Mouse (Mus musculus) hindbrain, embryonic 13.5 days (tissue): ENCODE results near the gene Hsf2bp. TPM values are rescaled to one million over a fixed set of nuclear protein-coding genes. Genes with fewer than 3 reads are reported as not detected.

ENCODE experiments used
- ATAC-seq: fragments of 200-750 bp; cut with Nextera tagmentation; 2 replicates; pipeline ENCODE4 v1.8.0; 2017; ENCODE audit warnings: moderate TSS enrichment; ENCODE audit not compliant: low FRiP score
- H3K27ac ChIP-seq: fragments of 300-500 bp; sonication (generic); 2 replicates; pipeline ENCODE4 v1.5.1; 2015; ENCODE audit warnings: inconsistent platforms, mild to moderate bottlenecking, moderate library complexity
- H3K27me3 ChIP-seq: fragments of 300-500 bp; sonication (generic); 2 replicates; pipeline ENCODE4 v1.6.1; 2015; ENCODE audit warnings: mild to moderate bottlenecking, inconsistent platforms
- H3K36me3 ChIP-seq: fragments of 300-500 bp; sonication (generic); 2 replicates; pipeline ENCODE4 v1.6.1; 2015; ENCODE audit warnings: mild to moderate bottlenecking, inconsistent platforms
- H3K4me1 ChIP-seq: fragments of 300-500 bp; sonication (generic); replicated peaks from 2 replicates; pipeline ENCODE4 v1.6.1; 2015; ENCODE audit warnings: inconsistent platforms
- H3K4me2 ChIP-seq: fragments of 300-500 bp; sonication (generic); 2 replicates; pipeline ENCODE4 v1.6.1; 2015; ENCODE audit warnings: inconsistent platforms, mild to moderate bottlenecking, moderate library complexity
- H3K4me3 ChIP-seq: fragments of 300-500 bp; sonication (generic); 2 replicates; pipeline ENCODE4 v1.5.1; 2015; ENCODE audit warnings: mild to moderate bottlenecking, inconsistent platforms
- H3K9ac ChIP-seq: fragments of 300-500 bp; sonication (generic); 2 replicates; pipeline ENCODE4 v1.6.1; 2015; ENCODE audit warnings: mild to moderate bottlenecking, inconsistent platforms
- H3K9me3 ChIP-seq: fragments of 300-500 bp; sonication (generic); 2 replicates; pipeline ENCODE4 v1.6.1; 2016; ENCODE audit warnings: inconsistent platforms
- WGBS: fragments of 180-500 bp; shearing (Covaris S2); methylation state at CpG from one replicate; pipeline ENCODE4 v1.1.7; 2015; 5-methylcytosine and 5-hydroxymethylcytosine counted together
- polyA plus RNA-seq: library from polyadenylated mRNA; unstranded; fragments of >200 nt; fragmentation: Nextera tagmentation; extraction: Ambion mirVana; gene quantifications from 2 replicates; pipeline ENCODE4 v1.2.1, GENCODE M21; 2015

Hsf2bp gene
- polyA plus RNA-seq, 1 experiment from 2014 or later, result 0.70 TPM

GRCm38 (mm10) chr17:32053677-32054076, 17.5 kb upstream of the Hsf2bp start:
- Histone ChIP-seq H3K36me3 (peaks cover 97% of the 10 kb centered on the region), H3K9ac (no peak overlapping the region), H3K4me1 (no peaks in the 10 kb centered on the region), H3K4me2 (no peak overlapping the region), H3K27me3 (no peaks in the 10 kb centered on the region), H3K9me3 (no peaks in the 10 kb centered on the region), H3K4me3 (no peak overlapping the region), H3K27ac (no peak overlapping the region)
- ATAC-seq, result no peak
- 91% methylated on average over 5 of the region's 5 CpGs for WGBS

- 74% methylated on average over 5 of the region's 5 CpGs for WGBS
- ATAC-seq, result no peak
Observed at GRCm38 (mm10) chr17:32052237-32053080, 16.3 kb upstream of the Hsf2bp start.

GRCm38 (mm10) chr17:32050609-32051008, 14.5 kb upstream of the Hsf2bp start:
- Histone ChIP-seq H3K4me3 (no peak overlapping the region), H3K27me3 (no peaks in the 10 kb centered on the region), H3K9ac (no peak overlapping the region), H3K4me2 (no peak overlapping the region), H3K4me1 (no peaks in the 10 kb centered on the region), H3K36me3 (peaks cover 95% of the 10 kb centered on the region), H3K9me3 (no peaks in the 10 kb centered on the region), H3K27ac (no peak overlapping the region)
- ATAC-seq, result no peak
- 89% methylated on average over 6 of the region's 6 CpGs for WGBS

More at GRCm38 (mm10) chr17:32052237-32053080, 16.3 kb upstream of the Hsf2bp start:
- H3K27ac ChIP-seq, result no peak overlapping the region
- no peak overlapping the region for H3K4me2 ChIP-seq
- no peaks in the 10 kb centered on the region for H3K9me3 ChIP-seq
- H3K27me3 ChIP-seq, result no peaks in the 10 kb centered on the region
- no peak overlapping the region for H3K9ac ChIP-seq
- no peaks in the 10 kb centered on the region for H3K4me1 ChIP-seq
- H3K36me3 ChIP-seq, result peaks cover 97% of the 10 kb centered on the region
- H3K4me3 ChIP-seq, result no peak overlapping the region

- no peak for ATAC-seq
- Histone ChIP-seq H3K4me3 (no peak overlapping the region), H3K27ac (no peak overlapping the region), H3K4me1 (no peaks in the 10 kb centered on the region), H3K9me3 (no peaks in the 10 kb centered on the region), H3K9ac (no peak overlapping the region), H3K36me3 (peaks cover 88% of the 10 kb centered on the region), H3K4me2 (no peak overlapping the region), H3K27me3 (no peaks in the 10 kb centered on the region)
- WGBS, result 87% methylated on average over 4 of the region's 4 CpGs
Observed at GRCm38 (mm10) chr17:32049914-32050313, 13.8 kb upstream of the Hsf2bp start.

GRCm38 (mm10) chr17:32048351-32048750, 12.2 kb upstream of the Hsf2bp start:
- no peaks in the 10 kb centered on the region for H3K9me3 ChIP-seq
- no peak overlapping the region for H3K27ac ChIP-seq
- H3K27me3 ChIP-seq, result no peaks in the 10 kb centered on the region
- no peaks in the 10 kb centered on the region for H3K4me1 ChIP-seq
- WGBS, result 96% methylated on average over 5 of the region's 5 CpGs
- no peak overlapping the region for H3K9ac ChIP-seq
- H3K4me2 ChIP-seq, result no peak overlapping the region
- no peak for ATAC-seq
- H3K4me3 ChIP-seq, result no peak overlapping the region
- H3K36me3 ChIP-seq, result peaks cover 73% of the 10 kb centered on the region

- H3K4me2 ChIP-seq, result no peak overlapping the region
- no peak overlapping the region for H3K9ac ChIP-seq
- no peaks in the 10 kb centered on the region for H3K4me1 ChIP-seq
- no peak for ATAC-seq
- no peaks in the 10 kb centered on the region for H3K27me3 ChIP-seq
- no peaks in the 10 kb centered on the region for H3K9me3 ChIP-seq
- 94% methylated on average over 5 of the region's 5 CpGs for WGBS
- H3K36me3 ChIP-seq, result peaks cover 55% of the 10 kb centered on the region
- no peak overlapping the region for H3K4me3 ChIP-seq
- no peak overlapping the region for H3K27ac ChIP-seq
Observed at GRCm38 (mm10) chr17:32046541-32046940, 10.4 kb upstream of the Hsf2bp start.

GRCm38 (mm10) chr17:32040263-32040662, 4.1 kb upstream of the Hsf2bp start:
- Histone ChIP-seq H3K9me3 (no peaks in the 10 kb centered on the region), H3K4me1 (peaks cover 26% of the 10 kb centered on the region), H3K27ac (no peak overlapping the region), H3K4me2 (no peak overlapping the region), H3K4me3 (no peak overlapping the region), H3K27me3 (no peaks in the 10 kb centered on the region), H3K9ac (no peak overlapping the region), H3K36me3 (peaks cover 3% of the 10 kb centered on the region; the same call in 1 of the 2 replicates)
- ATAC-seq, result no peak
- WGBS, result 91% methylated on average over 10 of the region's 10 CpGs

GRCm38 (mm10) chr17:32036509-32037438, 625 bp upstream of the Hsf2bp start:
- Histone ChIP-seq H3K4me1 (peaks cover 26% of the 10 kb centered on the region), H3K27ac (peak overlapping the region; percentile 87), H3K27me3 (no peaks in the 10 kb centered on the region), H3K9me3 (no peaks in the 10 kb centered on the region), H3K9ac (peak overlapping the region; percentile 87), H3K4me3 (peak overlapping the region; percentile 89), H3K36me3 (peaks cover 3% of the 10 kb centered on the region; the same call in 1 of the 2 replicates), H3K4me2 (peak overlapping the region; percentile 74)
- peak; percentile 78 for ATAC-seq
- under 1% methylated on average over 46 of the region's 46 CpGs for WGBS

- peaks cover 26% of the 10 kb centered on the region for H3K4me1 ChIP-seq
- WGBS, result 88% methylated on average over 23 of the region's 23 CpGs
- H3K4me2 ChIP-seq, result no peak overlapping the region
- no peak overlapping the region for H3K27ac ChIP-seq
- 0 out of 2 replicates have a peak, but pooled peaks cover 4% of the 10 kb centered on the region for H3K27me3 ChIP-seq
- ATAC-seq, result no peak
- H3K9me3 ChIP-seq, result no peaks in the 10 kb centered on the region
- H3K4me3 ChIP-seq, result no peak overlapping the region
- no peaks in the 10 kb centered on the region for H3K36me3 ChIP-seq
- no peak overlapping the region for H3K9ac ChIP-seq
Observed at GRCm38 (mm10) chr17:32034322-32034721, 1.8 kb downstream of the Hsf2bp start.

GRCm38 (mm10) chr17:32031684-32032083, 4.5 kb downstream of the Hsf2bp start:
- Histone ChIP-seq H3K27ac (no peak overlapping the region), H3K9ac (no peak overlapping the region), H3K4me3 (no peak overlapping the region), H3K36me3 (no peaks in the 10 kb centered on the region), H3K4me1 (peaks cover 8% of the 10 kb centered on the region), H3K9me3 (no peaks in the 10 kb centered on the region), H3K4me2 (no peak overlapping the region), H3K27me3 (0 out of 2 replicates have a peak, but pooled peaks cover 4% of the 10 kb centered on the region)
- 46% methylated on average over 7 of the region's 7 CpGs for WGBS
- no peak for ATAC-seq

GRCm38 (mm10) chr17:32028301-32028700, 7.8 kb downstream of the Hsf2bp start:
- no peak overlapping the region for H3K4me2 ChIP-seq
- H3K9ac ChIP-seq, result no peak overlapping the region
- no peak overlapping the region for H3K4me3 ChIP-seq
- WGBS, result 91% methylated on average over 3 of the region's 3 CpGs
- no peak for ATAC-seq
- H3K36me3 ChIP-seq, result no peaks in the 10 kb centered on the region
- 0 out of 2 replicates have a peak, but pooled peaks cover 4% of the 10 kb centered on the region for H3K27me3 ChIP-seq
- no peak overlapping the region for H3K27ac ChIP-seq
- no peaks in the 10 kb centered on the region for H3K4me1 ChIP-seq
- no peaks in the 10 kb centered on the region for H3K9me3 ChIP-seq

- 35% methylated on average over 3 of the region's 3 CpGs for WGBS
- no peak overlapping the region for H3K27ac ChIP-seq
- 0 out of 2 replicates have a peak, but pooled peaks have one; percentile 21 for ATAC-seq
Observed at GRCm38 (mm10) chr17:32027666-32028065, 8.5 kb downstream of the Hsf2bp start.

More at GRCm38 (mm10) chr17:32027666-32028065, 8.5 kb downstream of the Hsf2bp start:
- Histone ChIP-seq H3K36me3 (no peaks in the 10 kb centered on the region), H3K4me2 (no peak overlapping the region), H3K9ac (no peak overlapping the region), H3K27me3 (0 out of 2 replicates have a peak, but pooled peaks cover 4% of the 10 kb centered on the region), H3K4me3 (no peak overlapping the region), H3K9me3 (no peaks in the 10 kb centered on the region), H3K4me1 (no peaks in the 10 kb centered on the region)
